Mouse (Mus musculus) heart, embryonic 10.5 days (tissue): Measurements from ENCODE around the gene Gm9964. TPM values are rescaled to one million over a fixed set of nuclear protein-coding genes. Genes with fewer than 3 reads are reported as not detected.
"Not testable (repeated sequence)": the region's sequence is repeated elsewhere in the genome, so short reads cannot be mapped to it uniquely, and the experiment has no call there.

Source experiments
- DNase-seq: peaks from one replicate; pipeline ENCODE4 v3.0.0-alpha.2; 2017; ENCODE audit warnings: low spot score
- H3K27ac ChIP-seq: fragments of 300-500 bp; sonication (generic); 2 replicates; pipeline ENCODE4 v1.5.1; 2016; ENCODE audit warnings: mild to moderate bottlenecking
- H3K27me3 ChIP-seq: fragments of 300-500 bp; sonication (generic); 2 replicates; pipeline ENCODE4 v1.6.1; 2016; ENCODE audit warnings: mild to moderate bottlenecking; ENCODE audit not compliant: poor library complexity, insufficient read depth, severe bottlenecking
- H3K36me3 ChIP-seq: fragments of 300-500 bp; sonication (generic); 2 replicates; pipeline ENCODE4 v1.6.1; 2016; ENCODE audit warnings: mild to moderate bottlenecking, moderate library complexity
- H3K4me1 ChIP-seq: fragments of 300-500 bp; sonication (generic); 2 replicates; pipeline ENCODE4 v1.6.1; 2016; ENCODE audit warnings: mild to moderate bottlenecking
- H3K4me3 ChIP-seq: fragments of 300-500 bp; sonication (generic); 2 replicates; pipeline ENCODE4 v1.5.1; 2016; ENCODE audit warnings: mild to moderate bottlenecking, moderate library complexity
- H3K9me3 ChIP-seq: fragments of 300-500 bp; sonication (generic); 2 replicates; pipeline ENCODE4 v1.6.1; 2016; ENCODE audit warnings: mild to moderate bottlenecking, moderate library complexity
- WGBS: fragments of 180-500 bp; shearing (Covaris S2); methylation state at CpG from one replicate; pipeline ENCODE4 v1.1.7; 2016; 5-methylcytosine and 5-hydroxymethylcytosine counted together
- polyA plus RNA-seq: library from polyadenylated mRNA; unstranded; fragments of >200 nt; fragmentation: Nextera tagmentation; extraction: Ambion mirVana; gene quantifications from 2 replicates; pipeline ENCODE4 v1.2.1, GENCODE M21; 2016

Gm9964 gene
- polyA plus RNA-seq, 1 experiment from 2014 or later = not detected

DNA sequence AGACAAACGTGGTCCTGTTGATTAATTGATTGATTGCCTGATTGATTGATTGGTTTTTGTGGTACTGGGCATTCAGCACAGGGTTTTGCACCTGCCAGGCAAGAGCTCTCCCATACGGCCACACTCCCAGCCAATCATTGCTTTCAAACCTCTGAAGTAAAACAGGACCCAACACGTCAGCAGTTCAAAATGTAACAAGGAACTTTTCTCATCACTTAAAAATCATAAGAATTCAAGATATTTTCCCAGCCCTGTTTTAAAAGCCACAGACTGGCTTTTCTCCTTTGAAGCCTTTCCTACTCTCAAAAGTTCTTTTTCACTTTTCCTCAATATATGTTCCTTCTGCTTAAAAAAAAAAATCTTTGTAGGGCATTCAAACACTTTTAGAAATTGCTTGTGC lies 32.3 kb downstream of the Gm9964 start:
- H3K27ac ChIP-seq = 0 out of 2 replicates have a peak overlapping the region, but pooled peaks have one; percentile 30
- no peak overlapping the region for H3K4me3 ChIP-seq
- H3K27me3 ChIP-seq = no peaks in the 10 kb centered on the region
- H3K9me3 ChIP-seq = no peaks in the 10 kb centered on the region
- WGBS = 33% methylated on average over 3 of the region's 3 CpGs
- H3K4me1 ChIP-seq = peaks cover 5% of the 10 kb centered on the region; the same call in 1 of the 2 replicates
- no peak for DNase-seq
- H3K36me3 ChIP-seq = no peaks in the 10 kb centered on the region

DNA sequence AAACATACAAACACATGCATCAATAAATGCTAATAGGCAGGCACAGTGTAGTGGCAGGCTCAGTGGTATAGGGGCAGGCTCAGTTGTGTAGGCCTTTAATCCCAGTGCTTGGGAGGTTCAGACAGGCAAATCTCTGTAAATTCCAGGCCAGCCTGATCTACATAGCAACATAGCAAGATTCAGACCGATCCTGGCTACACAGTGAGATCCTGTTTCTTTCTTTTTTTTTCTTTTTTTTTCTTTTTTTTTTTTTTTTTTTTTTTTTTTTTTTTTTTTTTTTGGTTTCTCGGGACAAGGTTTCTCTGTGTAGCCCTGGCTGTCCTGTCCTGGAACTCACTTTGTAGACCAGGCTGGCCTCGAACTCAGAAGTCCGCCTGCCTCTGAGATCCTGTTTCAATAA lies 36.6 kb downstream of the Gm9964 start:
- H3K9me3 ChIP-seq, H3K4me1 ChIP-seq, DNase-seq, H3K36me3 ChIP-seq, H3K27me3 ChIP-seq, H3K27ac ChIP-seq, H3K4me3 ChIP-seq: not testable (repeated sequence)
- 89% methylated on average over 4 of the region's 4 CpGs for WGBS

DNA sequence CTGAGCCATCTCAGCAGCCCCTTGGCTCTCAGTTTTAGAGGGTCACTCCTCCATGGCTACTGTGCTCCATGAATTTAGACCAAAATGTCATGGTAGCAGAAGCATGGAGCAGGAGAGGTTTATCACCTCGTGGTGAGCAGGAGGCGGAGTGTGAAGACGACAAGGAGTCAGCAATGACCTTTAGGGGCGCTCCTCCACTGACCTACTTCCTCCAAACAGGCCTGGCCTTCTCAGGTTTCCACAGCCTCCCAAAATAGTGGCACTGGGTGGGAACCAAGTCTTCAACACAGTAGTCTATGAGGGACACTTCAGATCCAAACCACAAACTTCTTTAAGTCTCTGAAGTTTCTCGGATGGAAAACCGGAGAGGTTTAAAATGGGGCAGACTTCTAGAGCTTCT lies 38.0 kb downstream of the Gm9964 start:
- Histone ChIP-seq H3K36me3 (no peaks in the 10 kb centered on the region), H3K4me1 (no peaks in the 10 kb centered on the region), H3K27me3 (no peaks in the 10 kb centered on the region), H3K9me3 (no peaks in the 10 kb centered on the region), H3K27ac (no peak overlapping the region), H3K4me3 (no peak overlapping the region)
- 53% methylated on average over 6 of the region's 6 CpGs for WGBS
- DNase-seq = no peak

DNA sequence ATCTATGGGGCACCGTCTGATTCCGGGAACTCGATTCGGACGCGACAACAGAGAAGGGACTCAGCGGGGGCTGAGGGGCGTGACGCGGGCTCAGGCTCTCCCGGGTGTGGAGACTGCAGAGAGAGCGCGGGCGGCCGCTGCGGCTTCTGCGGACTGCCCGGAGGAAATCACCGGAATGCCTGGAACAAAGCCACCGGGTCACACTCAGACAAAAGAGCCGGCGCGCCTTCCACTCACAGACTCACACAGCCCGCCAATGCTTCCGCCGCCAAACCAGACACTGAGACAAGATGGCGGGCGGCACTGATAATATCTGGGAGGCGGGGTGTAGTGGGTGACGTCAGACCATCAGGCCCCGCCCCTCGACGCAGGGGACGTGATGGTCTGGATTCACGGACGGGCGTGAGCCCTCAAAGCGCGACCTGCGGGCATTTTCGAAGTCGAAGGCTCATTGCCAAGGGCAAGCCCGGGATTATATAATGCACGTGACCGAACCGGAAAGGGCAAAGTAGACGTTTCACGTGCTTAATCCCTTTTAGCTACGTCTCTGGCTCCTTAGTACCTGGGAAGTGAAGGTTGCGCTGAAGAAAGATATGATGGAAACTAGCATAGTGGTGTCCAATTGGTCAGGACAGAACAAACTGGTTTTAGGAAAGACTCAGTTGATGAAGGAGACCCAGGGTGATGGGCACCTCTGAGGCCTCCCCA lies 42.2 kb downstream of the Gm9964 start, which contains the start of gene Wsb1:
TSS of gene Wsb1 (minus strand) at position 281 of the 708 bp plus-strand sequence.
- Histone ChIP-seq H3K36me3 (peaks cover 21% of the 10 kb centered on the region), H3K27me3 (no peaks in the 10 kb centered on the region), H3K9me3 (no peaks in the 10 kb centered on the region), H3K4me3 (peak within 1 kb of the TSS; percentile 97), H3K4me1 (peaks cover 11% of the 10 kb centered on the region), H3K27ac (peak within 1 kb of the TSS; percentile 98)
- peak; percentile 95 for DNase-seq
- 2% methylated on average over 50 of the region's 50 CpGs for WGBS

DNA sequence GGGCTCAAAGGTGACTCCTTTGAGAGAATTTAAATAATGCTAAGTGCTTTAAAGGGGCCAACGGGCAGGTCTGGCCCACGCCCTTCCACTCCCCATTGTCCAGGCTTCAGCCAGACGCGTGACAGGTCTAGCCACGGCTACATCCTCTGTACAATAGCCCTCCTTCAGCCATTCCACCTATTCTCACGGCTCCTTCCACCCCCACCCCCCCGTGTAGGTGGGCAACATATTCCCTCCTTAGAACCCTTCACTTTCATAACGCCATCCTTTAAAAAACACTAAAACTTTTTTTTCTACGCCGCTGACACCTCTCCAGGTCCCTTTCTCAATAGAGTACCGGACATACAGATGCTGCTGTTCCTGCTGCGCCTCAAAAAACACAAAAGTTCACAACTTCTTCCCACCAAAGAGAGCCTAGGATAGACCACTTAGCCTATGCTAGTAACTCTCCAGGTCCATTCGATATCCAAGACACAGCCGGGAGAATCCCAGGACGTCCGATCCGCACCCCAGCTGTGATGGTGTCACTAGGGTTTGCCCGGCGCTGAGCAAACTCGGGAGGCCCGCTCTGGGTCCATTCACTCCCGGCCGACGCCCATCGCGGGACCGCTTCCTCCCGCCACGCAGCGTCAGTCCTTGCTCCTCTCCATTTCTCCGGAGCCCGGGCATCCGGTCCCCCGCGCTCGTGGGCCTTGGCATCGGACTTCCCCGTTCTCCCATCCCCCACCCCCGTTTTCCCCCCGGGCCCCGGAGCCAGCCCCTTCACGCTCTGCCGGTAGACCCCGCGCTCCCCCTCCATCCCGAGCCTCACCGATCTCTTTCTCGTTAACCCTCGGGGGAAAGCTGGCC lies 42.9 kb downstream of the Gm9964 start:
- Histone ChIP-seq H3K36me3 (peaks cover 28% of the 10 kb centered on the region), H3K27me3 (no peaks in the 10 kb centered on the region), H3K4me1 (peaks cover 11% of the 10 kb centered on the region), H3K27ac (peak overlapping the region; percentile 98), H3K9me3 (no peaks in the 10 kb centered on the region), H3K4me3 (peak overlapping the region; percentile 97)
- peak; percentile 87 for DNase-seq
- 1% methylated on average over 49 of the region's 49 CpGs for WGBS

DNA sequence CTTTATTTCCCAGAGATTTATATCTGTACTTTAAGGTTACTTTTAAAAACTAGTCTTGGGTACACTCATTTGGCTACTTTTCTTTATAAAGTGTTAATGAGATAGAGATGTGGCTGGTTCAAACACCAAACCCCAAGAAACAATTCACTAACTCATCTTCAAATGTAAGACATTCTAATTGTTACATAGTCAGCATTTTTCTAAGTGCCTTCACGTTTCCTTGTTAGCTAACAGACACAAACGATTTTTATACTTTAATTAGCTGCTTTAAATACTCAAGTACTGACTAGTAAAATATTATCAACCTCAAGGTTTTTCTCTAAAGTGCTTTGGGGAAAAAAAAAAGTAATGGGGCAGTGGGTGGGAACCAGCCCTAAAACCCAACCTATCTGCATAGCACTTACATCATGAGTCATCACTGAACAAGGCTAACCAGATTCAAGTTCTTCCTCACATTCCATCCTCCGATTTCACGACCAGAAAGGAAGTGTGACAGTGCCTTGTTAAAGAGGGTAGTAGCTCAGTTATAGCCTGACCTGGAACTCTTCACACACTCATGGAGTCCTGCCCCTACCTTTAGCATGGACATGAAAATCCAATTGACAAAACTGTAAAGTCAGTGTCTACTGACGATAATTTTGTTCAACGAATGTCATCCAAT lies 43.7 kb downstream of the Gm9964 start:
- H3K36me3 ChIP-seq = peaks cover 36% of the 10 kb centered on the region
- H3K4me1 ChIP-seq = peaks cover 11% of the 10 kb centered on the region
- WGBS = 26% methylated on average over 6 of the region's 6 CpGs
- no peak for DNase-seq
- no peaks in the 10 kb centered on the region for H3K9me3 ChIP-seq
- peak overlapping the region; percentile 97 for H3K4me3 ChIP-seq
- peak overlapping the region; percentile 98 for H3K27ac ChIP-seq
- no peaks in the 10 kb centered on the region for H3K27me3 ChIP-seq

Other genes with a start within 250 kb of the Gm9964 start
- 1.9 and 3.3 TPM in 2 replicates for gene Ksr1, start 150.5 kb downstream of the Gm9964 start, polyA plus RNA-seq
- gene Wsb1, start 42.2 kb downstream of the Gm9964 start, polyA plus RNA-seq = 169 and 203 TPM in 2 replicates
- gene Nf1, start 42.8 kb upstream of the Gm9964 start, polyA plus RNA-seq = 4.1 and 5.1 TPM in 2 replicates
- 0.12 and 0.16 TPM in 2 replicates for gene Omg, start 207.2 kb upstream of the Gm9964 start, polyA plus RNA-seq
- gene Evi2b, start 226.9 kb upstream of the Gm9964 start, polyA plus RNA-seq = 0.49 TPM in 1 of 2 replicates, not detected in the other
- gene Evi2, start 233.7 kb upstream of the Gm9964 start, polyA plus RNA-seq = 0.71 and 1.3 TPM in 2 replicates
- gene Evi2a, start 233.7 kb upstream of the Gm9964 start, polyA plus RNA-seq = 1.1 and 1.4 TPM in 2 replicates